Mouse (Mus musculus): ENCODE data around the gene Rnf17.

GRCm38 (mm10) chr14:56358422-56358821 is 44.0 kb upstream of the Rnf17 start:
- TF ChIP-seq CTCF (IDR thresholded peaks at IDR 0.05; ENCODE audit: low read depth) (no peak), EP300 (IDR thresholded peaks at IDR 0.05; ENCODE audit: low read depth) (no peak)
